Mouse (Mus musculus) R1 (cell line): ENCODE results near the gene Hk2.

Source experiments
- DNase-seq: peaks from one replicate; pipeline ENCODE4 v3.0.0-alpha.2; 2018; ENCODE audit warnings: low read depth, low spot score

The Hk2 gene

GRCm38 (mm10) chr6:82740868-82741517 lies 33.3 kb downstream of the Hk2 start:
- no peak for DNase-seq

- peak; percentile 70 for DNase-seq
Observed at GRCm38 (mm10) chr6:82740269-82740668, 34.0 kb downstream of the Hk2 start.

- no peak for DNase-seq
Observed at GRCm38 (mm10) chr6:82737634-82738540, 36.4 kb downstream of the Hk2 start.

- no peak for DNase-seq
Observed at GRCm38 (mm10) chr6:82736626-82737600, 37.3 kb downstream of the Hk2 start.

- DNase-seq = peak; percentile 67
Observed at GRCm38 (mm10) chr6:82735347-82735746, 38.9 kb downstream of the Hk2 start.

- no peak for DNase-seq
Observed at GRCm38 (mm10) chr6:82728635-82729034, 45.6 kb downstream of the Hk2 start.

GRCm38 (mm10) chr6:82727206-82727605 lies 47.0 kb downstream of the Hk2 start:
- DNase-seq = peak; percentile 66

GRCm38 (mm10) chr6:82723321-82723720 lies 50.9 kb downstream of the Hk2 start:
- peak; percentile 97 for DNase-seq

- no peak for DNase-seq
Observed at GRCm38 (mm10) chr6:82716126-82716525, 58.1 kb downstream of the Hk2 start.

- DNase-seq = no peak
Observed at GRCm38 (mm10) chr6:82715653-82716052, 58.6 kb downstream of the Hk2 start.

GRCm38 (mm10) chr6:82715253-82715652 lies 59.0 kb downstream of the Hk2 start:
- DNase-seq = no peak

GRCm38 (mm10) chr6:82714841-82715240 lies 59.4 kb downstream of the Hk2 start:
- no peak for DNase-seq

GRCm38 (mm10) chr6:82714243-82714642 lies 60.0 kb downstream of the Hk2 start:
- peak; percentile 91 for DNase-seq

GRCm38 (mm10) chr6:82707742-82708141 lies 66.5 kb downstream of the Hk2 start:
- no peak for DNase-seq

GRCm38 (mm10) chr6:82707241-82707640 lies 67.0 kb downstream of the Hk2 start:
- no peak for DNase-seq

GRCm38 (mm10) chr6:82705221-82705620 lies 69.0 kb downstream of the Hk2 start, which contains the start of gene Pole4:
TSS of gene Pole4 (minus strand) at chr6:82705365.
- no peak for DNase-seq

GRCm38 (mm10) chr6:82703710-82704109 lies 70.5 kb downstream of the Hk2 start:
- peak; percentile 97 for DNase-seq

- DNase-seq = peak; percentile 97
Observed at GRCm38 (mm10) chr6:82702593-82703017, 71.6 kb downstream of the Hk2 start.

- peak; percentile 90 for DNase-seq
Observed at GRCm38 (mm10) chr6:82701296-82701695, 73.0 kb downstream of the Hk2 start.

GRCm38 (mm10) chr6:82699831-82700230 lies 74.4 kb downstream of the Hk2 start:
- peak; percentile 79 for DNase-seq

GRCm38 (mm10) chr6:82696736-82697135 lies 77.5 kb downstream of the Hk2 start:
- peak; percentile 55 for DNase-seq
